8 mouse cellular contexts compared by ENCODE assay signal in genomic region chr19:45005957-45006712, GRCm38 (mm10). TPM values are rescaled to one million over a fixed set of nuclear protein-coding genes. Genes with fewer than 3 reads are reported as not detected.
A peak's percentile ranks its signal among the peaks of the same experiment; 100 is the strongest.
DNase-seq lines count a peak whose midpoint lies in the region; ATAC-seq lines count a peak whose summit lies in the region.

Gene Mrpl43 (minus strand): TSS chr19:45006442.

- H3K9me3 ChIP-seq in hindbrain, embryonic 13.5 days = no peaks in the 10 kb centered on the region

- ATAC-seq in hindbrain, embryonic 13.5 days (ENCODE audit: low FRiP score) = peak; percentile 94

- peak within 1 kb of the TSS; percentile 99 for H3K4me2 ChIP-seq in hindbrain, embryonic 13.5 days

- H3K4me1 ChIP-seq in hindbrain, embryonic 13.5 days (replicated peaks) = peaks cover 43% of the 10 kb centered on the region

- H3K9ac ChIP-seq in hindbrain, embryonic 13.5 days = peak within 1 kb of the TSS; percentile 89

- no peaks in the 10 kb centered on the region for H3K27me3 ChIP-seq in hindbrain, embryonic 13.5 days

- WGBS in hindbrain, embryonic 13.5 days = under 1% methylated on average over 82 of the region's 82 CpGs

- peak within 1 kb of the TSS; percentile 95 for H3K4me3 ChIP-seq in hindbrain, embryonic 13.5 days

- peak within 1 kb of the TSS; percentile 81 for H3K27ac ChIP-seq in hindbrain, embryonic 13.5 days

- peaks cover 60% of the 10 kb centered on the region for H3K36me3 ChIP-seq in hindbrain, embryonic 13.5 days

- DNase-seq in NIH3T3 (ENCODE audit: low read depth) = peak; percentile 96
- DNase-seq in cerebellum, postnatal 10 days = peak; percentile 98 to 100
- peak; percentile 92 to 95 for DNase-seq in frontal cortex, postnatal 14 days (ENCODE audit: low spot score in 2 of 2)
- DNase-seq in layer of hippocampus, postnatal 36 days = peak; percentile 95 to 96
- peak; percentile 98 for DNase-seq in lung, postnatal 36 days
- peak; percentile 97 for DNase-seq in retina, postnatal 1 day
- peak; percentile 92 to 98 for DNase-seq in urinary bladder, adult 18-20 months (ENCODE audit: low spot score in 2 of 2)

RNA-seq across cellular contexts. Expression of gene Mrpl43, which starts in this region (rescaled TPM):
- polyA plus RNA-seq in hindbrain, embryonic 13.5 days (2015; fragmentation: Nextera tagmentation; extraction: Ambion mirVana) = 91.6 and 93.6 TPM in 2 replicates
- total RNA-seq in layer of hippocampus, postnatal 36 days (2021) = 10 to 100 TPM; 37.6 to 41.8 TPM

Comparison
In these comparisons a context has a peak if more than half of its experiments do, and no peak if none do; other contexts are left out.
1. Peak in every context shown above with its lines: DNase-seq, ATAC-seq, H3K4me3 ChIP-seq and H3K27ac ChIP-seq.